Mouse (Mus musculus): Measurements from ENCODE around the gene Gm28035.

Gm28035 gene

GRCm38 (mm10) chr2:30238906-30239465, 1.4 kb upstream of the Gm28035 start:
- no peak for DNase-seq

GRCm38 (mm10) chr2:30239777-30240176, 590 bp upstream of the Gm28035 start:
- DNase-seq = peak; percentile 71 to 81

GRCm38 (mm10) chr2:30242509-30242908, 2.1 kb downstream of the Gm28035 start:
- peak; percentile 86 to 90 for DNase-seq

GRCm38 (mm10) chr2:30243391-30243790, 3.0 kb downstream of the Gm28035 start:
- no peak for DNase-seq

GRCm38 (mm10) chr2:30244595-30245178, 4.3 kb downstream of the Gm28035 start:
- DNase-seq = peak in 1 of 2 experiments; percentile 36

- no peak for DNase-seq
Measured at GRCm38 (mm10) chr2:30247036-30247435, 6.7 kb downstream of the Gm28035 start.

- DNase-seq = no peak
Measured at GRCm38 (mm10) chr2:30247681-30248080, 7.3 kb downstream of the Gm28035 start.

GRCm38 (mm10) chr2:30249182-30249581, 8.8 kb downstream of the Gm28035 start:
- DNase-seq = no peak

- DNase-seq = no peak
Measured at GRCm38 (mm10) chr2:30250166-30251128, 10.1 kb downstream of the Gm28035 start.

GRCm38 (mm10) chr2:30251417-30252104, 11.2 kb downstream of the Gm28035 start:
- DNase-seq = peak; percentile 68 to 71

- no peak for DNase-seq
Measured at GRCm38 (mm10) chr2:30252521-30252920, 12.2 kb downstream of the Gm28035 start.

GRCm38 (mm10) chr2:30253809-30254208, 13.4 kb downstream of the Gm28035 start:
- DNase-seq = no peak

GRCm38 (mm10) chr2:30255631-30256395, 15.4 kb downstream of the Gm28035 start:
- DNase-seq = no peak

GRCm38 (mm10) chr2:30256616-30257350, 16.4 kb downstream of the Gm28035 start:
- DNase-seq = no peak

GRCm38 (mm10) chr2:30257699-30258460, 17.5 kb downstream of the Gm28035 start:
- DNase-seq = no peak

- peak; percentile 76 to 83 for DNase-seq
Measured at GRCm38 (mm10) chr2:30258600-30258999, 18.2 kb downstream of the Gm28035 start.

GRCm38 (mm10) chr2:30259131-30260064, 19.0 kb downstream of the Gm28035 start:
- DNase-seq = no peak

- no peak for DNase-seq
Measured at GRCm38 (mm10) chr2:30261064-30261736, 20.8 kb downstream of the Gm28035 start.

Measured in lung, adult 18-20 months (tissue).